Mouse (Mus musculus): ENCODE results near the gene Syt9.
"Not testable (repeated sequence)": the region's sequence is repeated elsewhere in the genome, so short reads cannot be mapped to it uniquely, and the experiment has no call there.

Syt9 gene

DNA sequence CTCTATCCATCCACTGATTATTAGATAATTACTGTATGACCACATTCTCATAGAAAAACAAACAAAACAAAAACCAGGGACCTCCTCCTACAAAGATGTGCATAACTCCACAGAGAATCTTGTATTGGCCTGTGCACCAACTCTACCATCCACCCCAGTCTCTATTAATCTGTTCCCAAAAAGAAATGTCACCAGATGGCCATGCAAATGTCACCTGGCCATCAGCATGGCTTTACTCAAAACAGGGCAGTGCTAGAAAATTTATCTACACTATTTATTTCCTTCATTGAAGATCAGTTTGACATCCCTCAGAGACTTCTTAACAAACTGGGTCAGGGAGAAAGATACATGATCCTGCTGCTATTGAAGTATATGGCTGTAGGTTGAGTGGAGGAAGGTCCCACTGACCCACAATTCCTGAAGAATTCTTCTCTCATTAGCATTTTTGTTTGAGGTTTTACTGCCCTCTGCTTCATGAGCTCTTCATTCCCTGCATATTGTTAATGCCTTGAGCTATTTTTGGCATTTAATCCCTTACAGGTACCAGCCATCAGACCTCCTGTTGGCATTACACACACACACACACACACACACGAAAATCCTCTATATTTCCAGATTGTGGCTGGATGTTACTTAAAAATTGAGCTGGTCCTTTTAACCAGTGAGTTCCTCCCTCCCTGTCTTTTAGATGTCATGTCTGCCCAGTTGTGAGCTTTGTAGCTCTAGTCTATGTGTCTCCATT is 91.3 kb downstream of the Syt9 start:
- DNase-seq = peak; percentile 89

DNA sequence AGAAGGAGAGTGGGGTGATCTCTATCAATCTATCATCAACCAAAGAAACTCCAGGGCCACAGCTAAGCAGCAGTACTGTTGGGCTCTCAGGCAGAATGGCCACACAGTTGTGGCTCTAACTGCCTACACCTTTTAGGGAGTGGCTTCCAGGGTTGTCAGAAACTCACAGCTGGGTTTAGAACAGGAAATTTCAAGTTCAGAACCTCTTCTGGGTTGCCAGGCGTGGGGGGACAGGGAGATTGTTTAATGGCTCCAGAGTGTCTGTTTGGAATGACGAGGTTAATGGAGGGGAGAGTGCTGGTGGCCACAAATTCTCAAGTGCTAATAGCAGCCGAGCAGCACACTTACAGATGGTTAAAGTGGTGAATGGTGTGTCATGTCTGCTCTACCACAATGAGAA is 92.4 kb downstream of the Syt9 start:
- DNase-seq = no peak

DNA sequence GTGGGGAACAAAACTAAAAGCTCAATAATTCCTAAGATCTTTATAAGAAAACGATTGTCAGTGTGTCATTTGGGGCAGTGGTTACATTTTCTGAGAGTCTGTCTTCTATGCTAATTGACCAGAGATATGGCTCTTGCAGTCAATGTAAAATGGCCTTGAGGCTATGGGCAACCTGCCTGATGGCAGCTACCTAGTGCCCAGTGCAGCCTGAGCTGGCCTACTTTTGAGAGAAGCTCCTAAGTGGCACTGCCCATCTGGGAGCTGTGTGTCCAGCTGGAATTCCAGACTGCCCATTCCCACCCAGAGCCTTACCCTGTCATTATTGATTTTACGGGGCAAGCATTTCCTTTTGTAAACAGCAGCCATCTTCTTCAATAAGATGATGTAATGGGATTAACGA is 94.6 kb downstream of the Syt9 start:
- peak; percentile 72 for DNase-seq

DNA sequence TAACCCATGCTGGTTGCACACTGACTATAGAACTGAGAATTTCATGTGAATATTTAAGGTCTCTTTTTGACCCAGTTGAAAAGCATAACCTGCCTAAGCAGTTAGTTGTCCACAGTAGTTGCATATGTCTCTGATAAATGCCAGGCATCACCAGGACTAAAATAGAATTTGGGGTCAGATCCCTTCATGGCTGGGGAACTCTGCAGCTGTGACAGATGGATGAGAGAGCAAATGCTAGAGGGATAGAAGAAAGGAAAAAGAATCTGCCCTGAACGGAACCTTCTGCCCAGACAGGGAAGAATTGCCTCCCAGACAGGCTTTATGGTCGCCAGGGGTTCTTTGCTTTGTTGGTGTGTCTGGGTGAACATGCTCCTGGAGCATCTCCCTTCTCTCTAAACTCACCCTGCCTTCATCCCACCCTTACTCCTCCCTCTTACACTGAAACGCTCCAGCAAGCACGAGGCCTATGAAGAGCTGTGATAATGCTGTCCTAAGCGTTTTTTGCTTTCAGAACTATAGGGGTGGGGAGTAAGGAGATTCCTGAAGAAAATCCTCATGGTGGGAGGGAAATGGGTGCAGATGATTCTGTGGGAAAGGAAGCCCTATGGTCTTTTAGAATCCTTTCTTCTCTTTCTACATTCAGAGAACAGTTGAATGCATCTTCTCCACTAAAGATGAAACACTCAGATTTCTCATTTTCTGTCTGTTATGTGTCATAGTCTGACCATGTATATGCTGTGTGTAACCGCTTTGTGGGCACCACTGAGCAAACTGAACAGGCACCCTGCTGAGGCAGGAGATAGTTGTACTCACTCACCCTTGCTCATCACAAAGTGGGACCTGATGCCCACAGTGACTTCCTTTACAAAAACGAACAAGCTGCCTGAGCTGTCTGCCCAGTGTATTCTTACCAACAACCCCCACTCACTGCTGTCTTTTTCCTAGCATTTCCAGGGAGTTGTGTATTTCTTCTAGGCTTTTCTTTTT is 108.7 kb downstream of the Syt9 start:
- no peak for DNase-seq

GRCm38 (mm10) chr7:107485709-107486108 is 115.2 kb downstream of the Syt9 start:
- DNase-seq = not testable (repeated sequence)

DNA sequence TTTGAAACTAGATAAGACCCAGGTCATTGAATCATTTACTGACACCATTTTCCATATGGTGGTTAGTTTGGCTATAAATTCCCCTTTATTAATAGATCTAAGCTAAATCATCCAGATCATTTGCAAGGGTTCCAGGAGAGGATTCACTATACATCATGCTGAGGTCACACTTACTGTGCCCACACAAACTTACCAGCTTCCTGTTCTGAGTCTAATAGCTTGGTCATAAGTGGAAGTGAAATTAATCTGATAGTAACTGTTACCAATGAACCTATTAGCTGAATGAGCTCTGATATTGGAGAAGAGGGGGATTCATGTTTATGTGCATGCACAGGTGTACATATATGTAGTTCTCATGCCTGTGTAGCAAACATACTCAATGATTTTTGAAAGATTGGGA is 124.9 kb downstream of the Syt9 start:
- DNase-seq = no peak

DNA sequence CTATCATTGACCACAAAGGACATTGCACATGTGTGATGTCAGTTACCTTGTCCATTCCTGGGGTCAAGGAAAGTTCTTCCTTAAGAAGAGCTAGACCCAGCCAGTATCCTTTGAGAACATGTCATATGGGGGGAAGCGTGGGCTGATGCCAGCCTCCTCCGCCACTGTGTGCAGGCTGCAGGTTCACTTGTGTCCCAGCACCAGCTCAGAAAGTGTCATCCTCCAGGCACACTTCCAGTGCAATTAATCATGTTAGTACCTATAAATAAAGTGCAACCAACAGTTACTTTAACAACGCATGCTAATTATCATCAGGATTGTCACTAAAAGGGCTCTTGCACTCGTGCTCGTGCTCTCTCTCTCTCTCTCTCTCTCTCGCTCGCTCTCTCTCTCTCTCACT is 126.4 kb downstream of the Syt9 start:
- DNase-seq = no peak

- DNase-seq = peak; percentile 59
Observed at GRCm38 (mm10) chr7:107500641-107501040, 130.1 kb downstream of the Syt9 start.

- DNase-seq = no peak
Observed at GRCm38 (mm10) chr7:107504761-107505712, 134.5 kb downstream of the Syt9 start.

GRCm38 (mm10) chr7:107507920-107508319 is 137.4 kb downstream of the Syt9 start:
- DNase-seq = no peak

GRCm38 (mm10) chr7:107509740-107510139 is 139.2 kb downstream of the Syt9 start:
- DNase-seq = peak; percentile 62

DNA sequence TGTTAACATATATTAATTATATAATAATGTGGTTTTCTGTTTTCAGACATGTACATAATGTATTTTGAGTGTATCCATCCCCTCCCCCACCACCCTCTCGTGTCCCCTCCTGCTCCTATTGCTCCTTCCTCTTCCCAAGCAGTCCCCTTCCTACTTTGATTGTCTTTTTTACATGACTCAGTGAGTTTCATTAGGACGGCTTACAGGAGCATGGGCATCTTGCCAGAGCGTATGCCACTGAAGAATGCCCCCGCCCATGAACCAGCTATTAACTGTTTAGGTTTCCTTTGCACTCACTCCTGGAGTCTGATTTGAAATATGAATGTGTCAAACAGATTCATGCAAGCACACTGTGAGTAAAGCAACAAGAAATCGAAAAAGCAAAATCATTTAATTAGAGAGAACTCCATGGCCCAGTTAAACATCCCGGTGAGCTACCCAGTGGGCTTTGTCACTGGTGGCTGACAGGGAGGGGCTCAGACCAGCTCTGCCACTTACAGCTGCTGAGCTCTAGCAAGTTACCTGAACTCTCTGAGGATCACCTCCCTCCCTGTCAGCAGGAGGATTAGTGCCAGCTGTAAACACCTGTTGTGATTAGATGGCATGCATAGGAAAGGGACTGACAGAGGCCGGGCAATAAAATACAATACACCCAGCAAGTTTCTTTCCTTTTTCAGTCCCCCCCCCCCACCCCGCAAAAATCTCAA is 146.3 kb downstream of the Syt9 start:
- DNase-seq = no peak

GRCm38 (mm10) chr7:107519256-107520025 is 148.9 kb downstream of the Syt9 start:
- peak; percentile 81 for DNase-seq

GRCm38 (mm10) chr7:107521411-107521810 is 150.9 kb downstream of the Syt9 start:
- DNase-seq = no peak

- peak; percentile 82 for DNase-seq
Observed at GRCm38 (mm10) chr7:107526299-107526698, 155.8 kb downstream of the Syt9 start.

- DNase-seq = no peak
Observed at GRCm38 (mm10) chr7:107528169-107528772, 157.7 kb downstream of the Syt9 start.

DNA sequence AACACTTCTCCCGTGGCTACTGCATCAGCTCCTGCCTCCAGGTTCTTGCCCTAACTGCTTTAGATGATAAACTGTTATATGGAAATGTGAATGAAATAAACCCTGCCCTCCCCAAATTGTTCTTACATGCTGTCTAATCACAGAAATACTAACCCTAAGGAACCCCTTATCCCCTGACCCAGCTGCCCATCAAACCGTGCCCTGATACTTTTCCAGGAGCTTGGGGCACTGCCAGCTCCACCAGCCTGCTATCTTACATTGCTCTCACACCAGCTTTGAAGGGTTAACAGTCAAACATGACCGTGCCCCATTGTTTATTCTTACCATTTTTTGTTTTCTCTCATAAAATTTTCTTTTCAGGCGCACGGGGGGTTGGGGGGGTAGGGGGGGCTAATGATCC is 158.8 kb downstream of the Syt9 start:
- no peak for DNase-seq

- no peak for DNase-seq
Observed at GRCm38 (mm10) chr7:107535311-107535710, 164.8 kb downstream of the Syt9 start.

- DNase-seq = no peak
Observed at GRCm38 (mm10) chr7:107536516-107536915, 166.0 kb downstream of the Syt9 start.

- no peak for DNase-seq
Observed at GRCm38 (mm10) chr7:107540034-107540433, 169.5 kb downstream of the Syt9 start.

GRCm38 (mm10) chr7:107545011-107545410 is 174.5 kb downstream of the Syt9 start:
- peak; percentile 22 for DNase-seq

All from cerebellum, adult 9-10 months (tissue).